Mouse (Mus musculus) fibroblast of lung, adult 2 months (primary cell): ENCODE measurements around the gene Emc10.
A peak's percentile ranks its signal among the peaks of the same experiment; 100 is the strongest.

Experiments used
- DNase-seq: peaks from one replicate; pipeline ENCODE4 v3.0.0-alpha.2; 2011; ENCODE audit warnings: low read depth

Gene Emc10

GRCm38 (mm10) chr7:44525126-44525832 is 28.9 kb upstream of the Emc10 start:
- DNase-seq, result no peak

GRCm38 (mm10) chr7:44524502-44524901 is 28.2 kb upstream of the Emc10 start, which contains the start of gene Mybpc2:
Gene Mybpc2, minus strand, starts transcription at chr7:44524656.
- DNase-seq, result no peak

GRCm38 (mm10) chr7:44523056-44523455 is 26.7 kb upstream of the Emc10 start:
- no peak for DNase-seq

- no peak for DNase-seq
Measured at GRCm38 (mm10) chr7:44521710-44522109, 25.4 kb upstream of the Emc10 start.

DNA sequence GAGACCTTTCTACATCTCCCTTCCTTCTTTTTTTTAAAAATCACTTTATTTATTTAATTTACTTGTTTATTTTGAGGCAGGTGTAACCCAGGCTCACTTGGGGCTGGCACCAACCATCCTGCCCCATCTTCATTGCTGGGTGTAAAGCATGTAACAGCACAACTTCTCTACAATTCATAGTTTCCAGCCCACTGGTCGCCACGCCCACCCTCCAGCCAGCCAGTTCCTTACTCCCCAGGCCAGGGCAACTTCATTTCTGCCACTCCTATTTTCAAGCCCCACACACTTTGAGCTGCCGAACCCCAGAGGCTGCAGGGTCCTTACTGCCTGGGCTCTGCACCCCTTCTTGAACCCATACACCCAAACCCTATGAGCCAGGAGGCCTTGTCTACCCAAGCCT is 24.7 kb upstream of the Emc10 start:
- no peak for DNase-seq

- DNase-seq, result no peak
Measured at GRCm38 (mm10) chr7:44519240-44519913, 23.0 kb upstream of the Emc10 start.

DNA sequence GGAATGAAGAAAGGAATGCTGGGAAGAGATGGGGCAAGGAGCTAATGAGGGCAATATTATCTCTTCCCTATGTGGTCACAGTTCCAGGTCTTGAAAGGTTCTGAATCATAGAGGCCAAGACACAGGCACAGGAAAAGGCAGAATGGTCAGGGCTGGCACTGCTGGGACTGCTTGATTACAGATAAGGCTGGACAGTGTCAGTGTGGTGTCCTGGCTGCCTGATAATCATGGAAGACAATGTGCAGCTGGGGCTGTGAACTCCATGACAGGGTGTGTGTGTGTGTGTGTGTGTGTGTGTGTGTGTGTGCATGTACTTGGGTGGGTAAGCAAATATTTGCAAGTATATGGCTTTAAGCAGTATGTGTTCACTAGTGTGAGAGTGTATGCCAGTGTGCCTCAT is 11.2 kb upstream of the Emc10 start:
- no peak for DNase-seq

DNA sequence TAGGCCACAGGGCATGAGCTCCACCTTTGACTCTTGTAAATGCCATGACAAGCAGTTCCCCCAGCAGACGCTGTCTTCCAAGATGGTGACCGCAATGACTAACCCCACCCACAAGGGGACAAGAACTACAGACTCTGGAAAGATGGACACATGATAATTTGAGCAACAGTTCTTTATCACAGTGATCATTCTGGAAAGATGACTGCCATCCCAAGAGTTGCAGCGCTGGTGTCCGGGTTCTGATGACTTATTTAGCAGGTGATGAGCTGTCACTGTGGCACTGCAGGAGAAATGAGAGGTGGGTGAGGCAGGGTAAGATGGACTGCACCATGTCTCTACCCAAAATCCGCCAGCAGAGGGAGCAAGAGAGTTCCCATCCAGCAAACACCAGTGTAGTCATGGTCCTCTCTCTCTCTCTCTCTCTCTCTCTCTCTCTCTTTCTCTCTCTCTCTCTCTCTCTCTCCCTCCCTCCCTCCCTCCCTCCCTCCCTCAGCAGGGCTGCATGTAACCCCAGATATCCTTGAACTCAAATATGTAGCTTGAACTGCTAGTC is 5.3 kb upstream of the Emc10 start:
- DNase-seq, result peak; percentile 36

DNA sequence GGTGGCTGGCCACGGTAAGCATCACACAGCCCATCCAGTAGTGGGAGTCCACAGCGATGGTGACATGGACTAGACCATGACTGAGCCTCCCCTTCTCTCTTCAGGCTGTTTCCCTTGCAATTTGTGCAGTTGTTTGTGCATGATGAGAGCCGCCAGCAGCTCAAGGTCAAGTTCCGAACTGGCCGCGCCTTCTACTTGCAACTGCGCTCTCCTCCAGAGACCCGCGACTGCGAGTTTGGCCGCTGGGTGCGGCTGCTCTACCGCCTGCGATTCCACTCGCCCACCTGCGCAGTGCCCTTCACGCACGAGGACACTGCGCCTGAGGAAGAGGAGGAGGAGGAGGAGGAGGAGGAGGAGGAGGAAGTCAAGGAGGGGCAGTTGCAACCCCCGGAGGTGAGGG is 3.7 kb upstream of the Emc10 start:
- no peak for DNase-seq

DNA sequence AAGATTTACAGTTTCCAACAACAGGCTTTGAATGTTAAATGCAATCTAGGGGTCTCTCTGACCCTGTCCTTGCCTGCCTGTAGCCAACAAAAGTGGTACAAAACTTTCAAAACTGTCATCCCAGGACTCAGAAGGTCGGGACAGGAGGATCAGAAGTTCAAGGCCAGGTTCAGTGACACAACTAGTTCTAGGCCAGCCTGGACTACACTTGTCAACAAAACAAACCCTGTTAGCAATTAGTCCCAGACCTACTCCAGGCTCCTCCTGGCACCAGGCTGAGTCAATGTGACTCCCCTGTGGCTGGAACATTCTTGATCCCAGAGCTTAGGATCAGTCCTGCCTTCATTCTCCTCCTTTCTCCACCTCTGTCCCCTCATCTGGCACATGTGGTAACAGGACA is 2.6 kb upstream of the Emc10 start:
- no peak for DNase-seq

DNA sequence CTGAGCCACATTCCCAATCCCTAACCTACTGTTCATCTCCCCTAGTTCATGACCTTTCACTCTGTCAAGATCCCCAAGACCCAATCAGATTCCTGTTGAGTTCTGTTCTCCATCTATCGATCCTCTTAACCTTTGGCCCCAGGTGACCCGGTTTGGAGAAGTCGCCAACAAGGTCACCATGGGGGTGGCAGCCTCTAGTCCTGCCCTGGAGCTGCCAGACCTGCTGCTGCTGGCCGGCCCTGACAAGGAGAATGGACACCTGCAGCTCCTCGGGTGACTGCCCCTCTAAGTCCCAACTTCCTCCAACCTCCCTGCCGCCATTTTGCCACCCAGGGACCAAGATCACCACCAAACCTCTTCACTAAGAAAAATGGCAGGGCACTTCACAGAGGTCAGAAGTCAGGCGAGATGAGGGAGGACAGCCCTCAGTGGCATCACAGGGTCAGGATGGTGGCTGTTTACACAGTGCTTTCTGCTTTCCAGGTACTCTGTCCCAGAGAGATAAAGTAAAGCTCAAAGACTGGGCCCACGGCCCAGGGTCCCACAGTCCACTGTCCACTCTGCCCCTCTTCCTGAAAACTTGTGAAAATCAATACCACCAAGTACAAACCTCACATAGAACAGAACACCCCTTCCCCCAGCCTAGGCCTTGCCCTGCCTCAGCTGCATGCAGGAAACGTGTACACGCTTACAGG is 1.2 kb upstream of the Emc10 start:
- DNase-seq, result no peak

GRCm38 (mm10) chr7:44496771-44497109 is 411 bp upstream of the Emc10 start:
- DNase-seq, result no peak

GRCm38 (mm10) chr7:44495086-44495485 is 1.2 kb downstream of the Emc10 start:
- no peak for DNase-seq

- no peak for DNase-seq
Measured at GRCm38 (mm10) chr7:44494681-44495080, 1.6 kb downstream of the Emc10 start.

GRCm38 (mm10) chr7:44492166-44492826 is 4.0 kb downstream of the Emc10 start:
- DNase-seq, result no peak

GRCm38 (mm10) chr7:44491391-44491790 is 4.9 kb downstream of the Emc10 start:
- DNase-seq, result no peak

GRCm38 (mm10) chr7:44490281-44490680 is 6.0 kb downstream of the Emc10 start:
- no peak for DNase-seq

GRCm38 (mm10) chr7:44488545-44488944 is 7.8 kb downstream of the Emc10 start:
- DNase-seq, result no peak

DNA sequence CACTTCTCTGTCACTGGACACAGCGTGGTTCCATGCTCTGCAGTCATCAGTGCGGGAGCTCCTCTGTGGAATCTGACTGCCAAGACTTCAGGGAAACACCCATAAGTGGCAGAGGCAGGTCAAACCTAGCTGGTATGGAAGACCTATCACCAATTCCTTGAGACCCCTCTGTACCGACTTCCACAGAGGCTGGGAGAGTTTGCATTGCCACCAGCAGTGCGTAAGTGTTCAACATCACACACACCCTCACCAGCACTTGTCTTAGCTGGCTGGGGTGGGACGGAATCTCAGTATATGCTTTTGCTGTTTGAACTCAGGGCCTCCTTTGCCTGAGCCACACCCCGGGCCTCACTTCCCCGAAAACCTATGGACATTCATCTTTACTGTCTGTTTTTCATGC is 8.4 kb downstream of the Emc10 start:
- DNase-seq, result no peak

- no peak for DNase-seq
Measured at GRCm38 (mm10) chr7:44486927-44487575, 9.3 kb downstream of the Emc10 start.

GRCm38 (mm10) chr7:44485572-44486195 is 10.6 kb downstream of the Emc10 start:
- no peak for DNase-seq
